Mouse (Mus musculus): ENCODE data around the gene Serpina12. TPM values are rescaled to one million over a fixed set of nuclear protein-coding genes. Genes with fewer than 3 reads are reported as not detected.
A peak's percentile ranks its signal among the peaks of the same experiment; 100 is the strongest.

Serpina12 gene
- total RNA-seq, 2 experiments from 2014 or later, result not detected

DNA sequence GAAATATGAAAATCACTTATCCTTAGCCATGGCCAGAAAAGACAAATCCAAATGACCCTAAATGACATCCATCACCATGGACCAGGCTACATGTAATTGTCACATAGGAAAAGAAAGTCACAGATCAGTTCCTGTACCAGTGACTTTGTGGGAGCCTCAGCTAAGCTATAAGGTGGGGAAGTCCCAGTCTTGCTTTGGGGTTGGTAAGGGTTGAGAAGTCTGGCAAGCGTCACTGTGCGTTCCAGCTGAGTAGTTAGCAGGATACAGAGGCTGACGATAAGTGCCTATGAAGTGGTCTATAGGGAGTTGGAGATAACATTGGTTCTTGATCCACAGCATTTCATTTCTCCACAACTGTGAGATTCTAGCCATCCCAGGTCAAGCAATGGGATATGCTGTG is 29.0 kb downstream of the Serpina12 start:
- DNase-seq, result no peak
- intact Hi-C loops (cut with DNase I; ENCODE audit: low total_unique reads), result no loop called here

DNA sequence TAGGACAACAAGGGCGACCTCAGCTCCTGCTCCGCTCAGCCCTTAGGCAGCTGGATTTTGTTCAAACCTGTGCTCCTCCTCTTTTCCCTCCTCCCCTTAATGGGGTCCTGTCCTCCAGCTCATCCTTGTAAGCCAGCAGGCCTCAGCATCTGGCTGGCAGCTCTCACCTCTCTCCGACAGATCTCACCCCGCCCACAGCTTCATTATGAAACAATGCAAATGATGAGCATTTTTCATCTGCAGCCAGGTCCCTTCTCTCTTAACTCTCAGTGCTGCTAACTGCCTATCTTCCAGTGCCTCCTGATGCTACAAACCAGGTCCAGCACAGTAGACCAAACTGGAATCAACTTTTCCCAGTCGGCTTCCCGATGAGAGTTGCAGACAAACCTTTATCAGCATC is 30.6 kb downstream of the Serpina12 start, which contains the start of gene Serpina9:
Gene Serpina9, minus strand, starts transcription at position 136 of the 400 bp plus-strand sequence.
- no peak for DNase-seq
- intact Hi-C loops (cut with DNase I; ENCODE audit: low total_unique reads), result no loop called here

DNA sequence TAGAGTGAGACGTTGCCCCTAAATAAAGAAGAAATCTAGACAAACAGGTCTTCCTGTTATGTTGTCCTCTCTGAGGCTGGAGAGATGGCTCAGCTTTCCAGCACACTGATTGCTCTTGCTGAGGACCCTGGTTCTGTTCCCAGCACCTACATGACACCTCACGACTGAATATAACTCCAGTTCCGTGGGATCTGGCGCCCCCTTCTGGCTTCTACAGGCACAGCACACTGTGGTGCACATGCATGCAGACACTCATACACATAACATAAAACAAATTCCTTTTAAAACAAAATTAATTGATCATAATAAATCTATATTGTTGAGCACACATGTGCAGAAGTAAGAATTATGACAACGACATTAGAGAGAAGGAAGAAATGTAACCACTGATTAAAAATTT is 39.6 kb downstream of the Serpina12 start:
- DNase-seq, result no peak
- intact Hi-C loops (cut with DNase I; ENCODE audit: low total_unique reads), result no loop called here

DNA sequence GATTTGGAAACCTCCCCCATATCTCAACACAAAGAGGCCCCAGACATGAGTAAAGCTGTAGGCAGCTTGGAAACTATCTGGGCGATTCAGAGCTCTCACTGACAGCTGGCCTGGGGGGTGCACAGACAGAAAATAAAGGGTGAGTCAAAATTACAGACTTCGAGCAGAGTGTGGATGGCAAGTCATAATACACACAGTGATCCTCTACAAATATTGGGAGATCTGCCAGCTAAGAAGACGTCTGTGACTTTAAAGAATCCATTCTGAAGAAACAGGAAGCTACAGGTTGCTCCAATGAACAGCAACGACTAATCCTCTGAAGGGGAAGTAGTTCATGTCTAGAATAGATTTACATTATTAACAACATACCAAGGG is 41.0 kb downstream of the Serpina12 start:
- no peak for DNase-seq
- intact Hi-C loops (cut with DNase I; ENCODE audit: low total_unique reads), result no loop called here

DNA sequence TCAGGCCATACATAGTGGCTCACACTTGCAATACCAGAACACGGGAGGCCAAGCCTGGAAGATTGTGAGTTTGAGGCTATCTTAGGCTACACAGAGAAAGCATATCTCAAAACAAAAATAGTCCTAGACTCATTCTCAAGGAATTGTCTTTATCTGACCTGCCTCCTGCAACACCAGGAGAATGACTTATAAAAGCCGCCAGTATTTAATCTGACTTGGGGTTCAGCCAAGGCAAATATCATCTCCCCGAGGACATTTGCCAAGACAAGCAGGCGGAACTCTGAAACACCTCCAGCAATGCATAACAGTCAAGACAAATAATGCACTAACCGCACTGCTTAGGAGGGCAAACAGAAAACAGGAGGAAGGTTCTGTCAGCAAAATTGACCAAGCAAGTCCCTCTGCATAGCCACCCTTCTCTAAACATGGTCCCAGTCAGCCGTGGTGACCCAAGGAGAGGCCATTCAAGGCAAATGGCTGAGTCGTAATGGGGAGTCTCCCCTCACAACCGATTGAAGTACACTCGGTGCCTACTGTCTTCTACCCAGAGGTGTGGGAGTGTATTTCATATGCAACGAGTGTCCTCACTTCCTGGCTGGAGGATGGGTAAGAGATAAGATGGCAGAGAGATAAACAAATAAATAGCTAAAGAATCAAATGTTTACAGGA is 41.5 kb downstream of the Serpina12 start:
- intact Hi-C loops (cut with DNase I; ENCODE audit: low total_unique reads), result no loop called here
- no peak for DNase-seq

DNA sequence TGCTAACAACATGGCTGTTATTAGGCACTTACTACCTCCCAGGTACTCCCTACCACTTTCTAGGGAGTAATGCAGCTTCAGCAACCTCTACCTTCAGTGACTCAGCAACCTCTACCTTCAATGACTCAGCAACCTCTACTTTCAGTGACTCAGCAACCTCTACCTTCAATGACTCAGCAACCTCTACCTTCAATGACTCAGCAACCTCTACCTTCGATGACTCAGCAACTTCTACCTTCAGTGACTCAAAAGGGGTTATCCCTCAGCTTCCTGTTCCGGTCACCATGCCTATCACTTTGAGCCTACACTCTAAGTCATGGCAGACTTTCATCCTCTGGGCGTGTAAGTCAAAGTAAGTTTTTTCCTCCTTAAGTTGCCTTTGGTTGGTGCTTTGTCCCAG is 43.6 kb downstream of the Serpina12 start:
- no peak for DNase-seq
- intact Hi-C loops (cut with DNase I; ENCODE audit: low total_unique reads), result no loop called here

DNA sequence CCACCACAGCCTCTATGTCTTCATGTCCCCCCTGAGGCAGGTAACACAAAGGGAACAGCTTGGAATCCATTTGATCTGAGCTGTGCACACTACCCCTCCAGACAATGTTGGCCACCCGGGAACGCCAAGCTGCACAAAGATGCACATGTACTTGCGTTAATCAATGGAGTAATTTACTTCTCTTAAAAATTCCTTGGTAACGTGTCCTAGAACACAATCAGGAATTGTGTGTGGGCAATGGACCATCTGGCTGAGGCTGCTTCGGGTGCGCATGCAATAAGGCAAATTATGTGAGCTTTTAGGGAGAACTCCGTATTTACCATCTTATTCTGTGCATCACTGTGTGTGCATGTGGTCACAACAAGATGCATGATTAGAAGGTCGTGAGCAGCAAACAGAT is 44.6 kb downstream of the Serpina12 start:
- no peak for DNase-seq
- intact Hi-C loops (cut with DNase I; ENCODE audit: low total_unique reads), result loop anchor here (5.0 kb wide), 1 partner anchor 423 kb away; no protein-coding TSS in a partner anchor

DNA sequence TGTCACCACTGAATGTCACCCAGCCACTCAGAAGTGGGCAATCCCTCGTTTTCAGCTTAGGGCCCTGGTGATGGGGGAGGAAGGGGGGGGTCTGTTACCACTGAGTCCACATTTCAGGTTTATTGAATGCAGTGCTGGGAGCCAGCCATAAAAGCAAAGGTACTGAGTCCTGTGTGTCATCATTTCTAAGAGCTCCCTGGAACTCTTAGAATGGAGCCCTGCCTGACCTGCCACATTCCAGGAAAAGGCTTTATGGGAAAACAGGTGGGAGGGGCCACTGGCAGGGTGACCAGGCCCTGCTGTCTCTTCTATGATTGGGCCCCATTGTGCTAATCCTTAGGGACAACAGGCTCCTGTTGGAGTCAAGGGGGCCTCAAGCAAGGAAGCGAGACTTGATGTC is 47.7 kb downstream of the Serpina12 start:
- intact Hi-C loops (cut with DNase I; ENCODE audit: low total_unique reads), result loop anchor here (2.0 to 5.0 kb wide), 2 partner anchors 72 to 426 kb away; no protein-coding TSS in a partner anchor

DNA sequence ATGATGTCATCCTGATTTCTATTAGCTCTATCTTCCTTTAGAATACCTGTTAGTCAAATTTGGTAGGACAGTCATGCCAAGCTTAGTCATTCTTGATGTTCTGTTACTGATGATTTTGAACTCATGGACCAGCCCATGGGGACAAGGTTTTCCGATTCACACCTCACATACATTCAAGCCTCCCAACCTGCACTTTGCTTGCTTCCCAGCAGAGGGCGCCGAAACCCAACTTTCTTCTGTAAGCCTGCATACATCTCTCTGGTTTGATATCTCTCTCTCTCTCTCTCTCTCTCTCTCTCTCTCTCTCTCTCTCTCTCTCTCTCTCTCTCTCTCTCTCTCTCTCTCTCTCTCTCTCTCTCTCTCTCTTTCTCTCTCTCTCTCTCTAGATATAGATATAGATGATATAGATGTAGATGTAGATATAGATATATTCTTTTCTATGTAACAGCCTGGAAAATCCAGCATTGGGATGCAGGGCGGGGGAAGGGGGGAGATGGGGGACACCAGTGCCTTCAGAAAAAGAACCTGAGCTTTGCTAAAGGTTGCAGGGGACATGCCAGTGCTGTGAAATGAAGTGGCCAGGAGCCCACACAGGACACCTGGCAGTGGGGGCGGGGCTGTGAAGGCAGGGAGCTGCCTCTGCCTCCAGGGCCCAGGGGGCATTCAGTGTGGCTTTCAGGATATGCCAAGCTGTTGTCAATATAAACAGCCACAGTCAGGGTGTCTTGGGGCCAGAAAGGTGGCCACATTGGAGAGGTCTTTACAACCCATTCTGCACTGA is 48.8 kb downstream of the Serpina12 start:
- peak; percentile 30 for DNase-seq
- intact Hi-C loops (cut with DNase I; ENCODE audit: low total_unique reads), result loop anchor here (2.0 to 5.0 kb wide), 2 partner anchors 73 to 427 kb away; no protein-coding TSS in a partner anchor

More for the DNA sequence above, 47.7 kb downstream of the Serpina12 start:
- DNase-seq, result no peak

DNA sequence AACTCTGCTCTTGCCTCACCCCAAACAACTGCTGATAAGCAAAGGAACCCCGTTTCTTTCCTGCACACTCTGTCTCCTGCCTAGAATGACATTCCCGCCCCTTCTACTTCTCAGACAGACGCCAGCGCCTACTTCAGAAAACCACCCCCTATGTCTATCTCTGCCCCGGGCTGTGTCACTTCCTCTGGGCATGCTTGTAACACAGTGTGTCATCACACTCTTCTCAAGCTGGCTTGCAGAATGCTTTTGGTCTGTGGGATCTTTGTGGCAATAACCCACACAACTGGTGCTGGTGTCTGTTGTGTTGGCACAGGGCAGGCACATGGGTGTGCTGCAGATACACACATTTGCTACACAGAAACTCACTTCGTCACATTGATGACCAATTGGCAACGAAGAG is 51.3 kb downstream of the Serpina12 start:
- intact Hi-C loops (cut with DNase I; ENCODE audit: low total_unique reads), result no loop called here

DNA sequence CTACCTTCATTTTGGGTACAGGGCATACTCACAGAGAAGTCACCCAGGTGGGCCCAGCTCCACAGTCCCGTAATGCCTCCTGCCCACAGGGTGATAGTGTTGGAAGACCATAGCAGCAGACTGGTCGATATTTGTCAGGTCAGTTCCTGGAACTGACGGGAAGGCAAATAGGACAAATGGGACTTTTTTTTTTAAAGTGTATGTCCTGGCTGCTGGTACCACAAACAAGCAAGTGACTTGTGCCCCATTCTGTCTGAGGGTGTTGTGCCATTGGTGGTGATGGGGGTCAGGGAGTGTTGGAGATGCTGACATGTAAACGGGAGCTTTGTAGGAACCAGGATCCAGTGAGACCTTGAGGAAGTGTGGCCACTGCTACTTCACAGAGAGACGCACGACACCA is 54.4 kb downstream of the Serpina12 start, which contains the start of gene Serpina11:
Gene Serpina11, minus strand, starts transcription at position 101 of the 400 bp plus-strand sequence.
- no peak for DNase-seq
- intact Hi-C loops (cut with DNase I; ENCODE audit: low total_unique reads), result no loop called here

More for the DNA sequence above, 51.3 kb downstream of the Serpina12 start:
- no peak for DNase-seq

DNA sequence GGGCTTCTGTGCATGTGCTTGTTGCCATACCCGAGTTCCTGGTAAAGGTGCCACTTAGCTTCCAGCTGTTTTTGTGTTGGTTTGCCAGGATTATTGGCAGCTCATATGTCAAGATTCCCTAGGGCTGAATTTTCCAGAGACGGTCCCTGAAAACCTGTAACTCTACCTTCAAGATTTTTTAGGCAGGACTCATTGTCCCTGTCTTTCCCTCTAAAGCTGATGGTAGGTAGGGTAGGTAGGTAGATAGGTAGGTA is 54.8 kb downstream of the Serpina12 start:
- DNase-seq, result no peak
- intact Hi-C loops (cut with DNase I; ENCODE audit: low total_unique reads), result no loop called here

DNA sequence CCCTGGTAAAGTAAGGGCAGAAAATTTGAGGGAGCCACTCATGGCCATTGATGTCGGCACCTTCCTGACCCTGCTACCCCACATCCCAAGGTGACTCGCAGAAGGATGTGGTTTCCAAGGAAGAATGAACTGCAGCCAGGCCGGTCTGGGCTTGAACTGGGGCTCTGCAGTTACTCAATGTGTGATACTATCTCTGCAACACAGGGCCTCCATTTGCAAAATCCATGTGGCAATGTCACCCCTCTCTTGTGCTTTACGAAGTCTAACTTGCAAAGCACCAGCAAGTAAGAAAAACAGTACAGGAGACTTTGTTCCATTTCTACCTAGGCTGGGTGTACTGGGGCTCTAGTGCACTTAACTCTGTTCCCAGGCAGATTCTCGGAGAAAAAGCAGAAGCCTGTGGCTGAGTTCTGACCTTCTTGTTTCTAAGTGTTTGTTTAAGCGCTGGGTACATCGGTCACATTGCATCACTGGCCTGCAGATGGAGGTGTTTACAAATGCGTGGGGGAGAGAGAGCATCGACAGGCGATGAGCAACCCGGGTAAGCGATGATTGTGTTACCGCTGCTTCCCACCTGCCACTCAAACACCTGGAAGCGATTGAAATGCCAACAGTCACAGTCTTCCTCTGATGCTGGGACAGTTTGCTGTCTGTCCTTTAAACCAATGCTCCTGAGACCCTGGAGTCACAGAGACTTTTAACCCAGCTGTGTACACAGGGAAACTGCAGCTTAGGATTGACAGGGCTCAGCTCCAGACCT is 55.3 kb downstream of the Serpina12 start:
- DNase-seq, result no peak
- intact Hi-C loops (cut with DNase I; ENCODE audit: low total_unique reads), result no loop called here

DNA sequence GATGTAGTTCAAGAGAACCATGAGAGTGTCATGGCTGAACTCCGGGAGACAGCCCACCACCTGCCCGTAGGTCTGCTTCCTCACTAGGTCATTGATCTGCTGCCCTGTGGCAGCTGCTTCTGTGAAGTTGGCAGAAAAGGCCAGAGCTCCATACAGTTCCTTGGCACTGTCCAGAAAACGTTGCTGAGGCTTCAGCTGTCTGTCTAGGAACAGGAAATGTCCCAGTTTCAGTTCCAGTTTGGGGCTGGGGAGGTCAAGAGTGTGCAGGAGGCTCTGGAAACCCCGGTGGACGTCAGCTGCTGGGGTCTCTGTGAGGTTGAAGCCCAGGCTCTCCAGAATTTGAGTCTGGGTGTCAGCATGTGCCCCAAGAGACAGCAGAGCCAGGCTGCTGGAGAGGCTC is 58.4 kb downstream of the Serpina12 start:
- intact Hi-C loops (cut with DNase I; ENCODE audit: low total_unique reads), result no loop called here
- no peak for DNase-seq

DNA sequence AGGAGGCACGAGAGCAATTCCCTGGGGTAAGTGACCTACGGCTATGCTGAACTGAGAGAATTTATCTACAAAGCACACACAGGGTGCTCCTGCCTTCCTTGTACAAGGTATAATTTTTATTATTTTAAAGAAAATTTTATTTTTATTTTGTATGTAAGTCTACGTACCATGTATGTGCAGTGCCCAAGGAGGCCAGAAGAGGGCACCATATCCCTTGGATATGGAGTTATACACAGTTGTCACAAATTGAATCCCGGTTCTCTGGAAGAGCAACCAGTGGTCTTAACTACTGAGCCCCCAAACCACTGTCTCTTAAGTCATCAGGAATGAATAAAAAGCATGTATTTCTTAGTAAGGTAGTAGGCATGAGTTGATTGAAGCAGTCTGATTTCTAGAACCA is 59.3 kb downstream of the Serpina12 start:
- intact Hi-C loops (cut with DNase I; ENCODE audit: low total_unique reads), result no loop called here
- no peak for DNase-seq

DNA sequence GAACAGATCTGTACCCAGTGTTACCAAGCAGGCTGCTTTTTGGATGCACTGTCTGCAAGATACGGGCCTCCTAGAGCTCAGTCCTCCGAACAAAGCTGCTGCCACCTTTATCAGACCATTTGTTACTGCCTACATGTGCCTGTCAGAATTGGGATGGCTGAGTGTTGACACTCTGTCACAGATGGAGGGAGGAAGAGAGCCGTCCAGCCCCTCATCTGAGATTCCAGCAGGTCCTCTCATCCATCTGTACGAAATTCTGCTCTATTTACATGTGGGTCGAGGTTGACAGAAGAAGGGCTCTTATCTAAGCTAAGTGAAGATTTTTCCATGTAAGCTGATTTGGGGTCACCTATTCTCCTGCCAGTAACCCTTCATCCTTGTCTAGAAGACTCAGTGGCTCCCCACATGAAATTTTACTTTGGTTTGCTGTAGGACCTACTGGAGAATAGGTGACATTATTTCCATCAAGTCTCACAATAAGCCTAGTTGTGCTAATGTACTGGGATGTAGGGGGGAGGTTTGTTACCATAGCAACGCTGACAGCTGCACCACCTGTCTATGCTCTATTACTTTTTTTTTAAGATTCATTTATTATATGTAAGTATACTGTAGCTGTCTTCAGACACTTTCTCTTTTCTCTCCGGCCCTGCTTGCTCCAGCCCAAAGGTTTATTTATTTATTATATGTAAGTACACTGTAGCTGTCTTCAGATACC is 62.4 kb downstream of the Serpina12 start:
- no peak for DNase-seq
- intact Hi-C loops (cut with DNase I; ENCODE audit: low total_unique reads), result no loop called here
